Mouse (Mus musculus): Measurements from ENCODE around the gene Atp6v0e2. TPM values are rescaled to one million over a fixed set of nuclear protein-coding genes. Genes with fewer than 3 reads are reported as not detected.

Gene Atp6v0e2
- total and polyA plus RNA-seq, 2 experiments from 2014 or later: 325 to 414 TPM

DNA sequence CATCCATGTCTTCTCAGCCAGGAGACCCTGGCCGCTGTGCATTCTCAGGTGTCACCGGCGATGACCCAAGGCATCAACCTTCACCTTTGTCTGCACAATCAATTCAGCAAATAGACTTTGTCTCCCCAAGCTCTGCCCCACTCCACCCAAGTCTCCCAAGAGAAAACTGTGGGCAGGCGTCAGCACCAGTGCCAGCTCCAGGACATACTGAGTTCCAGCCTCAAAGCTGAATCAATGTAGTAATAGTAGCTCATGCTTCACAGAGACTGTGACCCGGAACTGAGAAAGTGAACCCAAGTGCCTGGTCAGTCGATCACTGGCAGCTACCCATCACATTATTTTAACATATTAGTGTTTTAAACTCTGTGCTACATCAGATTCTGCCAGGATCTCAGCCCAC lies 10.9 kb downstream of the Atp6v0e2 start:
- no peaks in the 10 kb centered on the region for H3K9me3 ChIP-seq (ENCODE audit: low read length)
- no peaks in the 10 kb centered on the region for H3K27me3 ChIP-seq (ENCODE audit: insufficient read depth, low read length)
- H3K4me1 ChIP-seq (ENCODE audit: insufficient read depth): no peaks in the 10 kb centered on the region
- H3K9ac ChIP-seq: no peak overlapping the region
- H3K4me3 ChIP-seq (ENCODE audit: low read depth, low read length): no peak overlapping the region
- no peak overlapping the region for H3K4me2 ChIP-seq (ENCODE audit: low read depth)
- DNase-seq: no peak
- no peak overlapping the region for H3K27ac ChIP-seq (ENCODE audit: low read depth, low read length)
- WGBS: 91% methylated on average over 6 of the region's 6 CpGs
- no peak for ATAC-seq
- no peak for TF ChIP-seq CTCF (IDR thresholded peaks at IDR 0.05; ENCODE audit: low read depth)
- 0 out of 2 replicates have a peak, but pooled peaks cover under 1% of the 10 kb centered on the region for H3K36me3 ChIP-seq (ENCODE audit: insufficient read depth)

DNA sequence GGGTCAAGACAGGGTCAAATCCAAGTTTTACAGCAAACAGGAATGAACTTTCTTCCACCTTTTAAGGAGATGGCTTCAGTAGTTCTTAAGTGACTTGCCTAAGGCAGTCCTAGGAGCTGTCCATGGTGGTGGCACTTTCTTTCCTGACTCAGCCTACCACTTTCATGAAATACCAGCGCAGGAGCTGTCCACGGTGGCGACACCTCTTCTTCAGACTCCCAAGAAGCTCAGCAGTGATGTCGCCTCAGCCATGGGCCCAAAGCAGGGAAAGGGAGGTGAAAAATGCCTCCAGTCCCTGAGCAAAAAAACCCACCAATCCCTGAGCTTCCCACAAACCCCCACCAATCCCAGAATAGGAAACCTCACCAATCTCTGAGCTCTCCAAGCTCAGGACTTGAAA lies 15.5 kb downstream of the Atp6v0e2 start:
- TF ChIP-seq CTCF (IDR thresholded peaks at IDR 0.05; ENCODE audit: low read depth): no peak
- Histone ChIP-seq H3K9ac (no peak overlapping the region), H3K4me2 (ENCODE audit: low read depth) (no peak overlapping the region), H3K27ac (ENCODE audit: low read depth, low read length) (no peak overlapping the region), H3K4me1 (ENCODE audit: insufficient read depth) (peaks cover 14% of the 10 kb centered on the region), H3K36me3 (ENCODE audit: insufficient read depth) (no peaks in the 10 kb centered on the region), H3K9me3 (ENCODE audit: low read length) (no peaks in the 10 kb centered on the region), H3K4me3 (ENCODE audit: low read depth, low read length) (no peak overlapping the region), H3K27me3 (ENCODE audit: insufficient read depth, low read length) (no peaks in the 10 kb centered on the region)
- 79% methylated on average over 4 of the region's 4 CpGs for WGBS
- DNase-seq (no peak), ATAC-seq (no peak)

GRCm38 (mm10) chr6:48553819-48554218 lies 16.4 kb downstream of the Atp6v0e2 start:
- DNase-seq (no peak), ATAC-seq (peak; percentile 15; the same call in 1 of the 2 replicates)
- 70% methylated on average over 4 of the region's 4 CpGs for WGBS
- Histone ChIP-seq H3K27me3 (ENCODE audit: insufficient read depth, low read length) (no peaks in the 10 kb centered on the region), H3K36me3 (ENCODE audit: insufficient read depth) (no peaks in the 10 kb centered on the region), H3K4me3 (ENCODE audit: low read depth, low read length) (peak overlapping the region; percentile 47), H3K4me2 (ENCODE audit: low read depth) (peak overlapping the region; percentile 67), H3K4me1 (ENCODE audit: insufficient read depth) (peaks cover 14% of the 10 kb centered on the region), H3K9ac (peak overlapping the region; percentile 77), H3K9me3 (ENCODE audit: low read length) (no peaks in the 10 kb centered on the region), H3K27ac (ENCODE audit: low read depth, low read length) (peak overlapping the region; percentile 98)
- TF ChIP-seq CTCF (IDR thresholded peaks at IDR 0.05; ENCODE audit: low read depth): no peak

GRCm38 (mm10) chr6:48554280-48555103 lies 17.1 kb downstream of the Atp6v0e2 start, which contains the start of gene Lrrc61:
Lrrc61 (plus strand) TSS chr6:48554796.
- WGBS: under 1% methylated on average over 39 of the region's 39 CpGs
- Histone ChIP-seq H3K4me1 (ENCODE audit: insufficient read depth) (peaks cover 14% of the 10 kb centered on the region), H3K36me3 (ENCODE audit: insufficient read depth) (no peaks in the 10 kb centered on the region), H3K9me3 (ENCODE audit: low read length) (no peaks in the 10 kb centered on the region), H3K9ac (peak within 1 kb of the TSS; percentile 77), H3K4me2 (ENCODE audit: low read depth) (peak within 1 kb of the TSS; percentile 67), H3K27ac (ENCODE audit: low read depth, low read length) (peak within 1 kb of the TSS; percentile 98), H3K27me3 (ENCODE audit: insufficient read depth, low read length) (no peaks in the 10 kb centered on the region), H3K4me3 (ENCODE audit: low read depth, low read length) (peak within 1 kb of the TSS; percentile 47)
- peak; percentile 99 for DNase-seq
- ATAC-seq: peak; percentile 94
- TF ChIP-seq CTCF (IDR thresholded peaks at IDR 0.05; ENCODE audit: low read depth): peak; percentile 5; the same call in 1 of the 2 replicates

DNA sequence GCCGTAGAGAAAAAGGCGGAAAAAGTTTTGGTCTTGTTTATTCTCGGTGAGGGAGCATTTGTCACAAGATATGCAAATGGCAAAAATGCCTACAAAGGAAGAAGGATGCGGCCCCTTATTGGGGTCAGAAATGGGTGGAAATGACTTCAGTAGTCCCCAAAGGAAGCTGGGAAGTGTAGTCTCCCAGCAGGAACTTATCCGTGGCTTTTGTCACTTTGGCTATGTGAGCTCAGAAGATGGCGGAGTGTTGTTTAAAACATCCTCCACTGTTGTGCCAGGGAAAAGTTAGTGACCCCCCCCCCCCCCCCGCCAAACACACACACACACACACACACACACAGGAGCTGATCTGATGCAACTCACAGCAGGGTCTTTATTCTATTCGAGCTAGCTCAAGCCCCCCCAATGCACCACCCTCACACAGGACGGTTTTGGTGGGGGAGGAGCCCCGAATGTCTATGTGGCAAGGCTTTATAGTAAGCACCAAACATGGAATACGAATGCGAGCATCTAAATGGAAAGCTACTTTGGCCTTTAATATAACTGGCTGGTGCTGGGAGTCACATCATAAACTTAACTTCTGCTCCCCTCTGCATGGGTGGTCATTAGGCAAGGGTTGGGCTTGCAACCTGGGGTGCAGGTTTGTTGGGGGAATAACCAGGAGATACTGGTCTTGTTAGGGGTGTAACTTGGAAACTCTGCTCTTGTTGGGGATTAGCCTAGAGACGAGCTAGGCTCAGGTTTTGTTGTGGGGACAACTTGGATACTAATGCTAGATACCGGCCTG lies 17.9 kb downstream of the Atp6v0e2 start:
- H3K4me3 ChIP-seq (ENCODE audit: low read depth, low read length): peak overlapping the region; percentile 47
- peak overlapping the region; percentile 67 for H3K4me2 ChIP-seq (ENCODE audit: low read depth)
- H3K4me1 ChIP-seq (ENCODE audit: insufficient read depth): peaks cover 14% of the 10 kb centered on the region
- ATAC-seq: peak; percentile 87
- 0 out of 2 replicates have a peak, but pooled peaks cover under 1% of the 10 kb centered on the region for H3K36me3 ChIP-seq (ENCODE audit: insufficient read depth)
- 23% methylated on average over 14 of the region's 14 CpGs for WGBS
- no peaks in the 10 kb centered on the region for H3K27me3 ChIP-seq (ENCODE audit: insufficient read depth, low read length)
- H3K9me3 ChIP-seq (ENCODE audit: low read length): no peaks in the 10 kb centered on the region
- peak overlapping the region; percentile 98 for H3K27ac ChIP-seq (ENCODE audit: low read depth, low read length)
- TF ChIP-seq CTCF (IDR thresholded peaks at IDR 0.05; ENCODE audit: low read depth): no peak
- H3K9ac ChIP-seq: peak overlapping the region; percentile 77
- peak; percentile 90 for DNase-seq

- Histone ChIP-seq H3K4me1 (ENCODE audit: insufficient read depth) (peaks cover 14% of the 10 kb centered on the region), H3K4me2 (ENCODE audit: low read depth) (peak overlapping the region; percentile 67; the same call in 1 of the 2 replicates), H3K4me3 (ENCODE audit: low read depth, low read length) (no peak overlapping the region), H3K27ac (ENCODE audit: low read depth, low read length) (no peak overlapping the region), H3K36me3 (ENCODE audit: insufficient read depth) (0 out of 2 replicates have a peak, but pooled peaks cover 3% of the 10 kb centered on the region), H3K9ac (no peak overlapping the region), H3K27me3 (ENCODE audit: insufficient read depth, low read length) (no peaks in the 10 kb centered on the region), H3K9me3 (ENCODE audit: low read length) (no peaks in the 10 kb centered on the region)
- DNase-seq (no peak), ATAC-seq (no peak)
- no peak for TF ChIP-seq CTCF (IDR thresholded peaks at IDR 0.05; ENCODE audit: low read depth)
- WGBS: 96% methylated on average over 3 of the region's 3 CpGs
Observed at GRCm38 (mm10) chr6:48555956-48556355, 18.5 kb downstream of the Atp6v0e2 start.
